Mouse (Mus musculus) heart, postnatal 36 days (tissue): ENCODE measurements at regions not wholly inside any gene's neighbourhood (a gene's known extent, or its start where the extent isn't known, plus 50 kb on each side); places are given as distances from the start of the nearest gene placed in this dataset.

Experiments
- DNase-seq, 2 experiments: peaks; one replicate each; pipeline ENCODE4 v3.0.0; 2021 to 2022
- intact Hi-C: fragments of 180-260 bp; cut with DNase I; formaldehyde crosslinking; loops from one replicate; pipeline ENCODE4 v1.15.1; 2025

- peak in 1 of 2 experiments; percentile 20 for DNase-seq
- intact Hi-C loops: no loop called here
Measured at GRCm38 (mm10) chr6:143530372-143531224, 363.6 kb downstream of the Etnk1 start.

DNA sequence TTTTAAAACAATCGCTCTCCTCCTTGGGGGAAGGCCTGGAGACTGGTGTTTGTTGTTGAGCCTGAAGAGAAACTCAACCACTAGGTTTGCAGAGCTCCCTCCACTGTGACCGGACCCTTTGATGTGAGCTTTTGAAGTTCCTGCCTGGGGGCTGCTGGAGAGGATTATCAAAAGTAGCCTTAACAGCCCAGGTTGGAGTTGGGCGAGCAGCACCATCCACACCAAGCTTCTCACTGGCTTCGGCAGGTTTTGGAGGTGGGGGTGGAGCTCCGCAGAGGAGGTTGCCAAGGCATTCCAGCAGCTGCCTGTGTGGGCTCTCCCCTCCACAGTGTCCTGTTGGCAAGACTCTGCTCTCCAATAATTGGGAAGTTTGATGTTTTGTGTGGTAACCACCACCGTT lies 364.5 kb downstream of the Etnk1 start:
- DNase-seq: no peak
- intact Hi-C loops: no loop called here

DNA sequence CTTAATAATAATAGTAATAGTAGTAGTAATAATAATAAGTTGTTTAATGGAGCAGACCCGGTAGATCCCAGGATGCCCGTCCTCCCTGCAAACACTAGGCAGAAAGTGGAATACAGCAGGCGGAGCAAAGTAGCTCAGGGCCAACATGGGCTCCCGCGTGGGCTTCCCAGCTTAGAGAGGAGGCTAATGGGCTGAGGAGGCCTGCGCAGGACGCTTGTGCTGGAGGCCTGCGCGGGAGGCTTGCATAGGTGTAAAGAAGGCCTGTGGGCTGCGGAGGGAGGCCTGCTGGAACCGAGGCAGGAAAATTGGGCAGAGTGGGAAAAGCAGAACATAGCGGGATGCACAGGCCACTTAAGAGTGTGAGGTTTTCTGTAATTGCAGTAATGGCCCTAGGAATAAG lies 365.4 kb downstream of the Etnk1 start:
- DNase-seq: no peak
- intact Hi-C loops: no loop called here

GRCm38 (mm10) chr6:143535265-143535664 lies 368.2 kb downstream of the Etnk1 start:
- DNase-seq: no peak
- intact Hi-C loops: no loop called here

GRCm38 (mm10) chr6:143535726-143536125 lies 368.7 kb downstream of the Etnk1 start:
- DNase-seq: no peak
- intact Hi-C loops: no loop called here

GRCm38 (mm10) chr6:143536525-143537293 lies 369.7 kb downstream of the Etnk1 start:
- intact Hi-C loops: no loop called here
- no peak for DNase-seq

DNA sequence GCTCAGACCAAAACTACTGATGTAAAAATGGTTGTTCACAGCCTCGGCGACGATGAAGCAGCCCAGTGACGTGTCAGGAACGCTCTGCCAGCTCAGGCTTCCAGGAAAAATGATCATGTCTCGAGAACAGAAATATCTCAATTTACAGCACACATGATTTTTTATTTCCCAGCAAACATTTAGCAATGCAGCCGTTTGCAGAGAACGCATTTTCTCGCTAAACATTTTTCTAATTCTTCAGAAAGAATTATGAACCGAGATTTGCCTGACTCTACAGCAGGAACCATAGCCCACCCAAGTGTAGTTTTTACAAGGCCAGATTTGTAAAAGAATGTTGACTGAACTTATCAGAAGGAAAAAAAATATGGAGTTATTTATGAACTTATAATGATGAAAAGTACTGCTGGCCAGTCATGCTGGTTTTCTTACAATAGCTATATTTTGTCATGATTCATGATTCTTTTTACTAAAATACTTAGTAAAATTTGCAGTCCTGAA lies 380.4 kb downstream of the Etnk1 start:
- intact Hi-C loops: no loop called here
- no peak for DNase-seq

DNA sequence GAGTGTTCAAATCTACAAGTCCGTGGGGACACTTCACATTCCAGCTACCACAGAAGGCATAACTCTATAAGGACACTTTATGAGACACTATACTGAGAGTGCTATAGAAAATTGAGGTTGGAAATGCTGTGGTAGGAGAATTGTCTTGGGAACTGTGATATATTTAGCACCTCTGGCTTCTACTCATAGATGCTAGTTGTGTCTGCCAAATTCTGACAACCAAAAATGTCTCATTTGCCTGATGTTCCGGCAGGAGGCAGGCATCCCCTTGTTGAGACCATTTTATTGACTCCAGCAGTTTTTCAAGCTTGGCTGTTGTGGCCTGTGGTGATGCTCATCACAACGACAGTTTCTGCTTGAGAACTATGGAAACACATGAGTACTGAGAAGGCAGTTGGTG lies 387.9 kb downstream of the Etnk1 start:
- no peak for DNase-seq
- intact Hi-C loops: no loop called here

GRCm38 (mm10) chr6:143558046-143558884 lies 391.2 kb downstream of the Etnk1 start:
- intact Hi-C loops: no loop called here

DNA sequence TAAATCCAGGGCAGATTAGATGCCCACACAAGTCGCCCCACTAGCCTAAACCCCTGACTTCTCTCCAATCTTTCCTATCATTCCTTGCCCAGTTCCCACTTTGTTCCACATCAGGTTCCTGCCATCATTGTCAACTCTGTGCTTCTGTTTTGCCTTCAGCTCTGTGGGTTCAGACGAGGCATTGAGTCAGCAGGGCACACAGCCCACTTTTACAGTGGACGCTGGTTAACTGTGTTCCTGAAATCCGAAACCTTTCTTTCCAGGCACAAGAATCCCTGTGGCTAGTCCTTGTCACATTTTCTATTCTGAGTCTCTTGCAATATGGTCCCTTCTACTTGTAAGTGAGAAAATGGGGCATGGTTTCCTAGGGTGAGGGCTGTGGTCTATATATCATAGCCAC lies 392.3 kb downstream of the Etnk1 start:
- DNase-seq: no peak
- intact Hi-C loops: no loop called here

More at GRCm38 (mm10) chr6:143558046-143558884, 391.2 kb downstream of the Etnk1 start:
- no peak for DNase-seq

GRCm38 (mm10) chr6:143561316-143562088 lies 394.5 kb downstream of the Etnk1 start:
- intact Hi-C loops: no loop called here
- DNase-seq: no peak

- DNase-seq: peak in 1 of 2 experiments; percentile 3
- intact Hi-C loops: no loop called here
Measured at GRCm38 (mm10) chr6:143571356-143572115, 404.5 kb downstream of the Etnk1 start.

DNA sequence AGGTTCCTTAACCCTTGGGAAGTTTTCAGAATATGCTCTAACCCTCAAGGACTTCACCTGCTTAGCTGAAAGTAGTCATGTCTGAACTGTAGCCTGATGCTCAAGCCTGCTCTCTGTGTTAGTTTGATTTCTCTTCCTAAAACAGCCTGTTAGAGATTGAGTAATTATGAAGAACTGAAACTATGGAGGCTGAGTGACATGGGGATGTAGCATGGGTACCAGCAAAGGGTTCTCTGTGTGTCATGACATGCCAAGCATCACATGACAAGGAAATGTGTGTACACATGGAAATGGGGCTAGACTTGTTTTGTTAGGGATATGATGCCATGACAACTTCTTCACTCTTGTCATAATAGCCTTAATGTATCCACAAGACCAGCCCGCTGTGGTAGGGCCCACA lies 412.2 kb downstream of the Etnk1 start:
- no peak for DNase-seq
- intact Hi-C loops: no loop called here

- no peak for DNase-seq
- intact Hi-C loops: no loop called here
Measured at GRCm38 (mm10) chr6:143589666-143590065, 422.6 kb downstream of the Etnk1 start.

DNA sequence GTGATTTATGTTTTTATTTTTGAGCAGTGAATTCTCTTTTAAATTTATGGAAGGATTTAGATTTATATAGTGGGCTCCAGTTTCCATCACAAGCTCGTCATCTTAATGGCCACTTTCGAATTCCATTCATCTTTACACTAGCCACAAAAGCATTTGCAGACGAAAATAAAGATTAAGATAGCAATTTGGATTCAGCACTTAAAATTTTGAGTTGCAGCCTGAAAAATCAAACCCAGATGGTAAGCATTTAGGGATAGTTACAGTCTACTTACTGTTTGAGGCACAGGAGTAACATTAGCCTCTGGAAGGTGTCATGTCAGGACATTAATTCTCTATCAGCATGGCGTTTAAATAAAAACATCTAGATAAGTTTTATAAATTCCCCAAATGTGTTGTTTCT lies 423.2 kb downstream of the Etnk1 start:
- intact Hi-C loops: no loop called here
- DNase-seq: no peak

- DNase-seq: no peak
- intact Hi-C loops: no loop called here
Measured at GRCm38 (mm10) chr6:143592490-143592889, 425.5 kb downstream of the Etnk1 start.

GRCm38 (mm10) chr6:143595486-143595885 lies 428.5 kb downstream of the Etnk1 start:
- intact Hi-C loops: no loop called here

DNA sequence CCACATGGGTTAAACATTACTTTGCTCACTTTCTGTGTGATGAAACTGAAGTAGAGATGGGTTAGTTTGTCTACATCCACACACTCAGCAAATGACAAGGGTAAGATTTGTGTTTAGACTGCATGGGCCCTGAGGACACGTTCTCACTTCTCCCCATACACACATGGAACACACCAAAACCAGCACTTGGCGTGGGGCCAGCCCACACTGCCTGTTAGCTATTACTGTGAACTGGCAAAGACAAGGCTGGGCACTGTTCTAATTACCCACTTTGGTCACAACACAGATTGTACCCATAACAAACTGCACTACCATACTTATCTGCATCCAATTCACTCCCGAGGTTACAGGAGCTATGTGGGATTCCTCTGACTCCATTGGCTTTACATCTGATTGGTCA lies 430.4 kb downstream of the Etnk1 start:
- no peak for DNase-seq
- intact Hi-C loops: no loop called here

More at GRCm38 (mm10) chr6:143595486-143595885, 428.5 kb downstream of the Etnk1 start:
- DNase-seq: no peak

- DNase-seq: no peak
- intact Hi-C loops: no loop called here
Measured at GRCm38 (mm10) chr6:143598916-143599315, 431.9 kb downstream of the Etnk1 start.
